Mouse (Mus musculus) urinary bladder, postnatal 10 days (tissue): ENCODE measurements at regions not wholly inside any gene's neighbourhood (a gene's known extent, or its start where the extent isn't known, plus 50 kb on each side); places are given as distances from the start of the nearest gene placed in this dataset.

Experiments
- DNase-seq: peaks from one replicate; pipeline ENCODE4 v3.0.0; 2022; ENCODE audit warnings: low spot score

DNA sequence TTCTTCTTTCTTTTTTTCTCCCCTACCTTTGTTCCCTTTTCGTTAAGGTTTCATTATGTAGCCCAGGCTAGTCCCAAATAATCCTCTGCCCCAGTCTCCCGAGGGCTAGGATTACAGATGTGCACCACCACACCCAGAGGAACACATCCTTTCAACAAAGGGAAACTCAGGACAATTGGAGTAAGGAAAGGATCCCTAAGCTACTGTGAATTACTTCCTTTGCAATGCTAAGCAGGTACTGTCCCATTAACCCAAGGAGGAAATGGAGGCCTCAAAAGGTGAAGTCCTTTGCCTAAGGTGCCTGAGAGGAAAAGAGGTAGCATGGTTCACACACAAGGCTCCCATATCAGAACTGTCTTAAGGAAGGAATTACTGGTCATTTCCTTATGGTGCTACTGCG lies 157.2 kb downstream of the En1 start:
- no peak for DNase-seq

DNA sequence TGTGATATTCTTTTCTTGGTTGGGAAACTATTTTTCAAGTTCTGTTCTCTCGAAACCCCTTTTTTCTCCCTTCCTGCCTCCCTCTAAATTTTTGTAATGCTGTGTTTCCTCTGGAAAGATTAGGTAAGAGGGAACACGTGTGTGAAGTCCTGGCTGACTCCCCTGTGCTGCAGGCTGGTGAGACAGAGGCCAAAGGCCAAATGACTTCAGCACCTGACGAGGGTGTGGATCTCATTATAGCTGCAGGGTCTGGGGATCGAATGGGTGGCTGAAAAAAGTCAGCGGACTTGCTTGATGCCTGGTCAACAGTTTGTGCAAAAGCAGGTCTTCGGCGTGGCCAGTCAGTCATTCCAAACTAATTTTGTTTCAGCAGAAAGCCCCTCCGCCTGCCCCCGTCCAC lies 159.1 kb downstream of the En1 start:
- no peak for DNase-seq

DNA sequence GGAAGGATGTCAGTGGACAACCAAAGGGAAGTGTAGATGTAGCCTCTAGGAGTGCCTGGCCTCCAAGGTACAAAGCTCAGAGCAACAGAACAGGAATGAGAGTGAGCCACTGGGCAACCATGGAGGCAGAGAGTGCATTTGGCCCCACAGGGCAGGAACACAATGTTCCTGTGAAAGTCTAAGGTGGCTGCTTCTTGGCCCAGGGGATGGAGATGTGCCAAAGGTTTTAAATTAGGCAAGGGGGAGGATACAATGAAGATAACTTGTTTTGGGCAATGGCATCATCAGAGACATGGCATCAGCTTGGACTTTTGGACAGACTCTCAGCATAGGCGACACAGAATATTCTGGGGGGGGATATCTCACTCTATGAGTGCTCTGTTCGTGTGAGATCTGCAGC lies 160.3 kb downstream of the En1 start:
- DNase-seq = no peak

DNA sequence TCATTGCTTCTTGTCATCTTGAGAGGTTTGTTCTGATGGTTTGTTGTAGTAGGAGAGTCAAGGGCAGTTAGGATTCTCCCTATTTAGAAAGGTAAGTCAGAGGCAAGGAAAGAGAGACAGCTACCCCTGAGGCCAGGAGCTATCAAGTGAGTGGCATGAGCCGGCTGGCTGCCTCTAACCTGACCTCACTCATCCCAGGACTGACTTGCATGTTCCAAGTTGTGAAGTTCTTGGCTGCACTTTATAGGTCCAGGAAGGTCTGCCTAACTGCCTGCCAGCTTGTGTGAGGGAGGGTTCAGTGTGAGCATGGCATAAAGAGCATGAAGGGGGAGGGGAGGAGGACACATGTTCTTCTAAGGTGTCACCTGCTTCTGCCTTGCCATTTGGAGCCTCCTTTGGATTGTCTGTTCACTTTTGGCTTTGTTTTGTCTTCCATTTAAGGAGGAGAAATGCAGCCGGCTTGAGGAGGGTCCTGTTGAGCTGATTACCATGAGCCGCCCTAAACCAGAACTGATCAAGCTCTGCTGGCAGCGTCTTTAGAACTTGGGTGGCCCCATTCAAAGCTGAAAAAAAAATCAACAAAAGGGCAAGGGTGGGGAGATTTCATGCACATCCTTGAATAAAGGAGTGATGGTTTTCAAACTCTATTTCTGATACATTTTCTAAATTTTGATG lies 160.8 kb downstream of the En1 start:
- DNase-seq = no peak

DNA sequence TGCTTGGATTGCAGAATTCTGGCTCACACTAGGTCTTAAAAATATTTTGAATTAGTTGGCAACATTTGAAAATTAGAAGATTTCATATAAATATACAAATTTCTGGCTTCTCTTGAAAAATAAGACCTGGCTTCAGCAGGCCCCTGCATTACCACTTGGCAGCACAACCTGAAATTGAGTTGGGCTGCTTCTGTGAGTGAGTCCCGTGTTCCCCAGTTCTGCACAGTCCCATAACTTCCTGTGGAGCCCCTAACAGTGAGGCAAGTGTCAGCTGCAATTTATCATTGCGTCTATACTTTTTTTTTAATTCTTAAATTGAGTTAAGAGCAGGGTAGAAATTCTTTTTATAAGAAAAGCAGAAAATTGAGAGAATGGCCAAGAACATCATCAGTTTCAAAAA lies 164.8 kb downstream of the En1 start:
- no peak for DNase-seq

DNA sequence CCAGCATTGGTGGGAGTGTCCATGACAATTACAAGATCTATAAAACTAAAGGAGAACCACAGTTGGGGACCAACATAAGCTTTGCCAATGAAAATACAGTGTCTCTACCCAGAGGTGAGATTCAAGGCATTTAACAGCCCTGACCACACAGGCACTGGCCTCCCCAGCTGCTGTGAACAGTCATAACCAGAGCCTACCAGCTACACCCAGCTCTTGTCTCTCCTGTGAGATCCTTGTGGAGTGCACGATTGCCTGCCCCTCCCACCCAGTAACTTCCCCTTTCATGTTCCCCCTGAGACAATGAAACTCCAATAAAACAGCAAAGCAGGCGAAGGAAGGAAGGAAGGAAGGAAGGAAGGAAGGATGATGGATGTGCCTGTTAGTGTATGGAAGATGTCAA lies 169.1 kb downstream of the En1 start:
- no peak for DNase-seq

DNA sequence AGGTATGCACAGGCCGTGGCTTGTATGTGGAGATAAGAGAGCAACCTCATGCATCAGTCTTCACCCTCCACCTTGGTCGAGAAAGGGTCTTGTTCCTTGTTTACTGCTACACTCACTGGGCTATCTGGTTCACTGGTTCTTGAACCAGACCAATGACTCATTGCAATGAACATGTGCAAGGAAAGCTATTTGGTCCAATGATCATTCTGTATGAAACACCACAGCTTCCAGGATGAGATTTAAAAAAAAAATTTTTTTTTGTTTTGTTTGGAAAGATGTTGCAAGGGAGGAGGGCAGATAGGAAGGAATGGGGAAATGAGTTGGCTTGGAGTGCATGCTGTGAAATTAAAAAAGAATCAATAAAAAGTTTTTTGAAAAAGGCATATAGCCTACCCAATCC lies 174.7 kb downstream of the En1 start:
- no peak for DNase-seq

DNA sequence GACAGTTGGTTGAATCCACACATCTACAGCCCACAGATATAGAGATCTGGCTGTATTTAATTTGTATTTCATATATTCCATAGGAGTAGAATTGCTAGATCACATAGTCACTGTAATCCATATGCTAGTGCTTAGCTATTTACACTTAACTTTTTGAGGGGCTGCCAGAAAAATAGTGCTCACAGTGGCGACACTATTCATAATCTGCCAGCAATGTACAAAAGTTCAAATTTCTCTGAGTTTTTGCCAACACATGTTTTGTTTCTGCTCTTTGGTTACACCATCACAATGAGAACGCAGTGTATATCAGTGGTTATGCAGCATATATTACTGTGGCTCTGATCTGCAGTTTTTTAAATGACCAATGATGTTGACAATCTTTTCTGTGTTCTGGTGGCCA lies 175.2 kb downstream of the En1 start:
- no peak for DNase-seq

DNA sequence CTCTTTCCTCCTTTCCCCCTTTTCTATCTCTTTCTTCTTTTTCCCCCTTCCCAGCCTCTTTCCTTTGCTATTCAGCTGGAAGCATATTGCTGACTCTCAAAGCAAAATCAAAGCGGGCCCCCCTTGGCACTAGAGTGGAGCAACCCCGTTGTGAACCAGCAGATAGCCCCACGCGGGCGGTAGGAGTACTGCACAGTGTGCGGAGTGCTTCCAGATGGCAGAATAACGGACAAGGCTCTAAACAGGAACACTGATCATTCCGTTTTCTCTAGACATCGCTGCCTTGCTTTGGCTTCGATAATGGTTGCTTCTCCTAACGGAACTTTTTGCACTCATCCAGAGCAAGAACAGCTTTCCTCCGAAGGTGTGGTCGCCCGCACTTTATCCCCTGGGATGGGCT lies 193.0 kb downstream of the En1 start:
- no peak for DNase-seq

DNA sequence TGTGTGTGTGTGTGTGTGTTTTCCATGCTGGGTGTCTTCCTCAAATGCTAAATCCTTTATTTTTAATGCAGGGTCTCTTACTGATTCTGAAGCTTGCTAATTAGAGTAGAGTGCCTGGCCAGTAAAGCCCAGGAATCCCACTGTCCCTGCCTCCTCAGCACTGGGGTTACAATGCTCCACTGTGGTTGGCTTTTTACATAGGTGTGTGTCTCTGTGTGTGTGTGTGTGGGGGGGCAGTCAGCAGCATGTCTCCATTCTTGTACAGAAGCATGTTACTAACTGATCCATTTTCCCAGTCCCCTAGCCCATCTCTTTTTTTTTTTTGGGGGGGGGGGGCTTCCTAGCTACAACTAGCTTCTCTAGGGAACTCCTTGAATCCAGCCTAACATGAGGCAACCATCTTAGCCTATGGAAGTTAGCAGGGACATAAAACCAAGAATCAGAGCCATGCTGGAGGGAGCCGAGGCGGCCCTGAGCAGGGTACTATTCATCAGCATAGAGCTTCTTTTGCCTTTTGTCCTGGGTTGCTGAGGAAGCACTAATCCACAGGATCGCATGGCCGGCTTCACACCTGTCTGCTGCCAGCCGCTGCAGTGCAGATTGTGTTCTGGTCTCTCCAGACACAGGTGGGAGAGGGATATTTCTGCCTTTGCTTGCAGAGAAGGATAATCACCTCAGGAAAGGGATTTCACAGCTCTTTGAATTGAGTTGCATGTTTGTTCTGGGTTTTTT lies 199.2 kb downstream of the En1 start:
- DNase-seq = no peak

DNA sequence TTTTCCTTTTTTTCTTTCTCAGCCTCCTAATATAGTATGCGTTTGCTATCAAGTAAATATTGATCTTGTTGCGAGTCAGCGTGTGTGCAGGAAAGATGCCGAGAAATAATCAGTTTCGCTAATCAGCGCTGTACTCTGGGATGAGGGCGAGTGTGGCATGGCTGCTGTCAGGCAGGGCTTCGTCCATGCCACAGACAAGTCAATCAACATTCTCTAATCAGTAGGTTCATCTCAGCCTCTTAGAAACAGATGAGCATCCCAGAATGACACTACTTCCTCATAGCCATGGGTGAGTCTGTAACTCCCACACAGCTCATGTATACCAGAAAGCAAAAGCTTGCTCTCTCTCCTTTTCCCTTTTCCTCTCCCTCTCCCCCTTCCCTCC lies 199.8 kb downstream of the En1 start:
- DNase-seq = no peak

DNA sequence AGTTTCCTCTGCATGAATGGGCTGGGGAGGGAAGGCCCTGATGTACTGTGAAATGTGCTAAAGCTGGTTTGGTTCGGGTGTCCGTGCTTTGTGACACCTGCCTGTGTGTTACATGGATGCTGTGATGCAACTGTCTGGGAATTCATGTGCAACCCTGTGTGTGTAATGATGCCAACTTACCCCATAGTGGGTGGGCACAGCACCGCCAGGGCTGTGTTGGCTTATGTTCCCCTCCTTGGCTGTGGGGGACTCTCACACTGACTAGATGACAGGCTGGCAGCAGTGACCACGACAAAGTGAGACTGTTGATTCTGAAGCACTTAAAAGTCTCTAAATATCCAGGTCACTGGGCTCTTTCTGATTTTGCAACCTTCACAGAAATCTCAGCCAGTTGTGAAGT lies 212.2 kb downstream of the En1 start:
- DNase-seq = no peak

DNA sequence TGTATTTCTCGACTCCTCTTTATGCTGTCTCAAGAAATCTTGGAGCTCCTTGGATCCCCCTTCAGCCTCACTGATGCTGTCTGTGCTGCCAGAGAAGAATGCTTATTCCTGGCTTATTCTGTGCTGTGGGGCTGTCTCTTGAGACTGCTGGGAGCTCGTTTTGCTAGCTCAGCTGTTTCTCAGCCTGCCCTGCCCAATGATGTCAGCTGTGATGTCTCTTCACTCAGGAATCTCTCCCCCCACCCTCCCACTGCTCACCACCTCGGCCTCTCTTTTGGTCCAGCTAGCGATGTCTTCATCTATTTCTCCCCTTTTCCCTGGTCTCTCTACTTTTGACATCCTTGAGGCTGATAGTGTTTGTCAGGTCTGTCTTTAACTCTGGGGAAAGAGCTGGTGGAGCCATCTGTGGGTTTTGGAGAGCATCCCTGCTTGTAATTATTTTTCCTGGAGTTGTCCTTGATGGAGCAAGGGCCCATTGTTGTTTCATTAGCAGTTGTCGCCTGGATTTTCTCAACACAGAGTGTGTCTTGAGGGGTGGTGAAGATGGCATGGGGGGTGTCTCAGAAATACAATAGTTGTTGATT lies 214.1 kb downstream of the En1 start:
- no peak for DNase-seq

DNA sequence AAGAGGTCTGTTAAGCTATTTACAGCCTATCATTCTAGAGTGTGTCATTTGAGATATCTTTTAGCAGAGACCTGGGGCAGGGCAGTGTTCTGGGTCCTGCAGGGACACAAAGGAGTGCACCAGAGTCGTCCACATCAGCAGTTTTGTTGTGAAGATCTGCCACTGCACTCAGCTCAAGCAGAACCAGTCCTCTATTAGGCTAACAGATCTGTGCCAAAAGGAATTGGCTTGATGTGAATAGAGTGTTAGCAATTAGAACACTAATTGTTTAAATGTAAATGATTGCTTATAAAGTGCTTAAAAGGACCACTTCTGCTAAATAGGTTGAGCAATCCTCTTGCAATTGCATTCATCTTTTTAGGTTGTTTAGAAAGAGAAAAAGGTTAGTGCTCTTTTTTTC lies 215.3 kb downstream of the En1 start:
- DNase-seq = no peak

DNA sequence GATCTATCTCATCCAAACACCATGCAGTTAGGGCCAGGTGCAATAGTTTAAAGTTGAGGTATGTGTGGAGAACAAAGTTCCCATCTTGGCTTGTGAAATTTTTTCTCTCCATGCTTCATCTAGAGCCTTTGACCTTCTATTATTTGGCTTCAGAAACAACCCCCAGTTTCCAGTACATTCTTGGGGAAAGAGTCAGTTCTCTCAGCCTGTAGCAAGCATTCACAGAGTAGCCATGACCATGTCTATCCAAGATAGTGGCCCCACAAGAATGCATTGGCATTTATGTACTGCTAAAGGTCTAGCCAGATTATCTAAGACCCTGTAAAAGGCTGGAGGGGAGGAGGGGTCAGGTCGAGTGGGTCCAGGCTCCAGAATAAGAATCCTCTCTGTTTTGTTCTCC lies 229.8 kb downstream of the En1 start:
- no peak for DNase-seq

DNA sequence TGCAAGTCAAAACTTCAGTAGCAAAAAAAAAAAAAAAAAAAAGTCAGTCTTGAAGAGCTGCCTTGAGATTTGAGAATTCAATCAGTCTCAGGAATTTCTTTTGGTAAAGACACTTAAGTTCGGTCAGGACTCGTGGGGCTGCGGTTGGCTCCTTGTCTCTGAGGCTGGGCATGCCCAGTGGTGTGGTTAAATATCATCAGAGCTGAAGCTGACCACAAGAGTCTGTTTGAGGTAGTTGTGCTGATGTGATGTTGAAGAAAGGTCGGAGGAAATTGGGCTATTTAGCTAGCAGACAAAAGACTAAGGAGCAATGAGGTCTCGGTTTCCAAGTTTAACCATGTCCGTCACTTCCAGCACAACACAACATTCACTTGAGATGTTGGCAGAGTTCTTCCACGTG lies 240.4 kb downstream of the En1 start:
- DNase-seq = no peak

DNA sequence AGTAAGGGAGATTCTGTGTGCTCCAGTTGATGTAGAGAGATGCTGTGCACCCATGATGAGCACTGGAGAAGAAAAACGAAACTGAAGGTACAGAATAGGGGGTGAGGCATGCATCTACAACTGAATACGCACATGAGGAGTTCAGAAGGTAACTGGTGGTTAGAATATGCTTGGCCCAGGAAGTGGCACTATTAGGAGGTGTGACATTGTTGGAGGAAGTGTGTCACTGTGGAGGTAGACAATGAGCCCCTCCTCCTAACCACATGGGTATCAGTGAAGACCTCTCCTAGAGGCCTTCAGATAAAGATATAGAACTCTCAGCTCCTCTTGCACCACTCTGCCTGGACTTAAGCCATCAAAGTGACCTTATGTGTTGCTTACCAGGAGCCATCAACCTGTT lies 243.9 kb downstream of the En1 start:
- DNase-seq = no peak

DNA sequence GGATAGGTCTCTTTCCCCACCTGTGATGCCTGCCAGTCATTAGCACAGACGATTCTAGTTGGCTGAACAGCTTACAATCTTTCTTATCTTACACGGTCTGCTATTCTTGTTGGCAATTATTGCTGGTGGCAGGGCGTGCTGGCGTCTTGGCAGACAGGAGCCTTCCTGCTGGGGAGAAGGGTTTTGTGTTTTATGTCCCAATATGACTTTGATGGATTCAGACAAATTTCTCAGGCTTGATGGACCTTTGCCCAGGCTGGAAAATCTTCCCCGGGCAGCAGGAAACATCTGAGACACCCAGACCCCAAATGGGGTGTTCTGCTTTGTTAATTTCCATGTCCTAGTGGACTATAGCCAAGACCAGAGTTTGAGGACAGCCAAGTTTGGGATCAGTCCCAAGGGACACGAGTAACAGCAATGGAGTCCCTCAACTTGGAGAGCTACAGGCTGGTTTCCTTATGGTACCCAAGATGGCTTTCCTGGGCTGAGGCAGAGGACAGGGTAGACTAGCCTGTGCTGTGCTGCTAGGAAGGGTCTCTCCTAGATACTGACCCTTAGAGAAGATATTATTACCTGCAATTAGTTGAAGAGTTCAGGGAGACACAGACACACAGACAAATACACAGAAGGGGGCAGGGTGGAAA lies 249.8 kb downstream of the En1 start:
- DNase-seq = no peak

DNA sequence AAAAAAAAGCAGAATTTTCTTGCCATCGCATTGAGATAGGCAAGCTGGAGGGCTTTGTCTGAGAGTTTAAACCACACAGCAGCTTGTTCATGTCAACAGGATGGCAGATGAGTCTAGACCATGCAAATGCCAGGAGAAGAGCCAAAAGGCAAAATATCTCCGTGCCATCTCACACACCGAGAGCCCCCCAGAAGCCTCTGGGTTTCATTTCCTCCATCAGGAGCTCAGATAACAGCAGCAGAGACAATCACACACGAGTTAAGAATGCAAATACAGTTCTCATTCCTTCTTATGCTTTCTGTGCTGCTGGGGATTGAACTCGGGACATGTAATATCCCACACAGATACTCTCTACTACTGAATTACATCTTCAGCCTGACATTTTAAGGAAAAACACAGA lies 255.3 kb downstream of the En1 start:
- no peak for DNase-seq

DNA sequence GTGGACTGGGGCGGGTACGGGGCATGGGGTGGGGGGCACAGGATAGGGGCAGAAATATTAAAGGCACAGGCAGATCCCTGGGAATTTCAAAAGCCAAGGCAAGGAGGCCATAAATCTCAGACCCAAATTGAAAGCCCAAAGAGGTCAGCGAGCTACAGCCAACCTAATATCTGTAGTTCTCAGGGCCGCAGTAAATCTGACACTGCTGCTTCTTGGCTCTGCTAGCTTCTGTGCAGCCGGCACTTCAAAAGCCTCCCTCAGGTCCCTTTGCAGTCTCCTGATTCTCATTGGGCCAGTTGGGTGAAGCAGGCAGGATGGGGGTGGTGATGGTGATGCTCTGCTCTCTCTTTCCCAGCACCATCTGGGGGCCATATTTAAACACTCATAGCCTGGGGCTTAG lies 257.3 kb downstream of the En1 start:
- DNase-seq = no peak

DNA sequence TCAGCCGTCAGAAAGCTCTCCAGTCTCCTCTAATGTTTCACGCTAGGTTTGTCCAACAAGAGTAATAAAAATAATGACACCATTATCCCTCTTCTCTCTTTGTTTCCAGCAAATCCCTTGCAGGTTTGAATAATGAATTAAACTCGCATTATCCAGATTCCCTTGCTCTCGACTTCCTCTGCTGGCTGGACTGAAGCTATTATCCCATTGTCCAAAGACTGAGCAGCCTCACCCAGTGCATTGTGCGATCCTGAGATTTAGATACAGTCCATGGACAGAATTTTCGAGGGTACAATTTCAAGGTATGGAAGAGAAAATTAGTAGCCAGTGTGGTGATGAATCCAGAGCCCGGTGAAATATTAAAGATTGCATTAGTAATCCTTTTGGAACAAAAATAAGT lies 270.3 kb downstream of the En1 start:
- DNase-seq = no peak

DNA sequence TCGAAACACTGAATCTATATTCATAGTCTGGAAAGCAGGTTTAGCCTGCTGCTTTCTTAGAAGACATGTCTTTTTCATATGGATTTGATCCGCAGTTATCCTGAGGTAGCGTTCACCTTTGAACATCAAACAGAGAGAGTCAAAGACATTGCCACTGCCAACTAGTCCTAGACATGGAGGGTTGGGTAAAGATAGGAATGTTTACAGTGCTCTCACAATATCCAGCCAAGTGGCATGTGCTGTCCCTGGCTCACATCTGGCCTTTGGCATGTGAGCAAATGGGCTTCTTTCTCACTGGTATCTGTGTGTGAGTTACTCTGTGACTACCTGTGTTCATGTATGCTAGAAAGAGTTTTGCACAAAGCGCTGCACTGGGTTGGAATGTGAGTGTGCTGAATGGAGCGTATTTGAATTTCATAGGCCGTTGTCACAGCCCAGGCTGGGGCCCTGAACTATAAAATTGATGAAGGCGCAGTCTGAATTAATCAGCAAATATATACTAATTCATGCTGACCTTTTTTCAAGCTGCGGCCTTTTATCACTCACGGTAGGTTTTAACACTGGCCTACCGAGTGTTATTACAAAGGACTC lies 280.8 kb downstream of the En1 start:
- DNase-seq = no peak

DNA sequence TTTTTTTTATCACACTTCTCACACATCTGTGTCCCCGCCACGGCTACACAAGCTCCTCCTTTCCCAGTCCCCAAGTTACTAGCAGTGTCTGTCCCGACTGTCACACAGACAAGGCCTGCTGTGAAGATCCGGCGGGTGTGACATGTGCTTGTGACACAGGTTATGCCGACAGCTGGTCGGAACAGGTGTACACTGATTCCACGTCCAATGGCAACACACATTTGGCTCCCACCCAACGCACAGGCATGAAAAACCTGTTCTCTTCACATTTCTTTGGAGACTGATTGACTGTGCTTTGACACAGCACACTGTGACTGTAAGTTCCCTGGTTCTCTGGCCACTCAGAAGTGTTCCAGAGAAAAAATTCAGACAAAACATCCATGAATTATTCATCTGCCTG lies 281.4 kb downstream of the En1 start:
- no peak for DNase-seq
